Mouse (Mus musculus) kidney, postnatal 36 days (tissue): ENCODE measurements at regions not wholly inside any gene's neighbourhood (a gene's known extent, or its start where the extent isn't known, plus 50 kb on each side); places are given as distances from the start of the nearest gene placed in this dataset.

Experiments
- DNase-seq, 2 experiments: peaks; one replicate each; pipeline ENCODE4 v3.0.0; 2021 to 2022; ENCODE audit warnings: mixed read lengths in 2 of 2

GRCm38 (mm10) chr9:115484408-115484807 lies 174.2 kb upstream of the Stt3b start:
- DNase-seq, result no peak

DNA sequence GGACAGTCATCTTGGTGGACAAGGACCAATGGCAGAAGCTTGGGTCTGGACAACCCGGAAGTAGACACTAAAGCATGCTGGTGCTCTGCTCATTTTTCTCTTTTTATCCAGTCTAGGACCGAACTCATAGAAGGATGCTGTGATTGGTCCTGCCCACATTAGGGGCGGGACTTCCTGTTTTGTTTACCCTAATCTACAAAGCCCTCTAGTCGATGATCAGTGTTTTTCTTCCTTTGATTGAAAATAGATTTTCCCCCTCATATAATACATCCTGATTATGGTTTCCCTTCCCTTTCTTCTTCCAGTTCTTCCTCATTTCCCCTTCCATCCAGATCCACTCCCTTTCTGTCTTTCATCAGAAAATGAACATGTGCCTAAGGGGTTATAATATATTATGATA lies 175.0 kb upstream of the Stt3b start:
- DNase-seq, result no peak

DNA sequence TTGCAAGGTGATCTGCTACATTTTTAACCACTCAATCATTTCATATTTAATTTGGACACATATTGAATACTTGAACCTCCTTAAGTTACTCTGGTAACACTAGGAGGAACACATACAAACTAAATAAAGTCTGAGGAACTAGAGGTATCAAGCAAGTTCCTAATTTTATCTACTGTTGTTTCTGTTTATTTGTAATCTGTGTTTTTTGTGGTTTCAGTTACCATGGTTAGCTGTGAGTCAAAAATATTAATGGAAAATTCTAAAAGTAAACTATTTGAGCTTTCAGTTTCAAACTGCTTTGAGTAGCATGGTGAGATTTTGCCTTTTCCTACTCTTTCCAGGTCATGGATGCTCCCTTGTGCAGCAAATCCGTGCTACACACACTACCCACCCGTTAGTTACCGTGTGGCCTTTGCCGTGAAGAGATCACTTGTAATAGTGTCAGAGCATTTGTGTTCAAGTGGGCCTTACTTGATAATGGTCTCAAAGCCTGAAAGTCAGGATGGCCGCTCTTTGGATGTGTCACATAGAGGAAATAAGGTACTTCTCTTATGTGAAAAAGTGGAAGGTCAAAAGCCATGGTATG lies 177.0 kb upstream of the Stt3b start:
- DNase-seq, result no peak

GRCm38 (mm10) chr9:115488913-115489809 lies 178.9 kb upstream of the Stt3b start:
- DNase-seq, result no peak

DNA sequence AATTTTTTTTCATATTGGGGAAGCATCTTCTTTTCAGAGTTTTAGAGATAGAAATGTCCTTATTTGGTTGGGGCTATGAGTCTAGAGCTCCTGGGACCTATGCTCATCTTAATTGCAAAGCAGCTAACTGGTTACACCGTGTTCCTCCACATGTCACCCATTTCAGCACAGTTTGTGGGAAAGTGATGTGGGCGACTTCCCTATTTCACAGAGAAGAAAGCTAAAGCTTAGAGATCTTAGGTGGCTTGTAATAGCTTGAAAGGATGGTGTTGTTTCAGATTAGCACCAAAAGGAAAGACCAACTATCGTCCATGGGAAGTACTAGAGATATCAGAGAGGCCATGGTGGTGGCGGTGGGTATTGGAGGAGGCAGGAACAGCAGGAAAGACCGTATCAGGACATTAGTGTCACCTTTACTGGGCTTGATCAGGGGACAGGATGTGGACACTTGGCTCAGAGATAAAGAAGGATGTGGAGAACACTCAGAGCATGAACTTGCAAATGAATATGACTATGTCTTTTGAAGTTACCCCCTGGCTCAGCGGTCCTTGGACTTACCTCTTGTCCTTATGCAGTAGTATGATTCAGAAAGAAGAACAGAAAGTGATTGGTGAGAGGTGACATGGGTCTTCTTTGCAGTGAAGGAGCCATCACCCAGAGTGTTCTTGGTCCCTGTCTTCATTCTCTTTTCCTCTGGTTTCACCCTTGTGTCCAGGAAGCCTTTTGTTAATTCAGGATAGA lies 182.4 kb upstream of the Stt3b start:
- DNase-seq, result no peak

GRCm38 (mm10) chr9:115493765-115494164 lies 183.5 kb upstream of the Stt3b start:
- DNase-seq, result no peak

DNA sequence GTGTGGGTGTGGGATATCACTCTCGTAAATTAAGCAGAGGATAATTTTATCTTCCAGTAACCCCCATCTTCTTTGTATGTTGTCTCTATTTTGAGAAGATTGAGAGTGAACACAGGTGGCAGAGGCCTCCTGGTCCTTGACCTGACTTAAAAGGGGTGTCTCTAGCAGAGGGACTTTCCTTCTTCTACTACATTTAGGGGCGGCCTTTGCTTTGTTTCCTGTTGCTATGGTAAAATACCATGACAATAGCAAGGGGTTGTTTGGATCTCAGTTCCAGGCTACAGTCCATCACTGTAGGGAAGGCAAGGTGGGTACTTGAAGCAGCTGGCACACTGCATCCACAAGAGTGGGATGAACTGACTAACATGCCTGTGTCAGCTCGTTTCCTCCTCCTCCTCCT lies 189.3 kb upstream of the Stt3b start:
- DNase-seq, result no peak

DNA sequence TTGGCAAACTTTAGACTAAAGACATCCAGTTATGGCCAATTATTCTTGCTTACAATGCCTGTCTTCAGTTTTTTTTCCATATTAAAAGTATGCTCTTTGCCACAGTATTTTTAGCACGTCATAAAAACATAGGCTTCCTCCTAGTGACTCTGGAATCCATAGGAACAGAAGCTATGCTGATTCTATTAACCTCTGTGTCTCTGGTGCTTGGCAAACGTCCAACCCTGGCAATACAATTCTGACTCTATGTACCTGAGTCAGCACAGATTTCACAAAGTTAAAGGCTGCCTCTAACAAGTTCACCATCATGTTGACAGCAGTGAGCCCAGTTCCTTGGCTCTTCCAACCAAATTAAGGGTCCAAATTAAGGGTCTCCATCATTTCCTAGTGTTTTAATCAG lies 194.6 kb upstream of the Stt3b start:
- no peak for DNase-seq

DNA sequence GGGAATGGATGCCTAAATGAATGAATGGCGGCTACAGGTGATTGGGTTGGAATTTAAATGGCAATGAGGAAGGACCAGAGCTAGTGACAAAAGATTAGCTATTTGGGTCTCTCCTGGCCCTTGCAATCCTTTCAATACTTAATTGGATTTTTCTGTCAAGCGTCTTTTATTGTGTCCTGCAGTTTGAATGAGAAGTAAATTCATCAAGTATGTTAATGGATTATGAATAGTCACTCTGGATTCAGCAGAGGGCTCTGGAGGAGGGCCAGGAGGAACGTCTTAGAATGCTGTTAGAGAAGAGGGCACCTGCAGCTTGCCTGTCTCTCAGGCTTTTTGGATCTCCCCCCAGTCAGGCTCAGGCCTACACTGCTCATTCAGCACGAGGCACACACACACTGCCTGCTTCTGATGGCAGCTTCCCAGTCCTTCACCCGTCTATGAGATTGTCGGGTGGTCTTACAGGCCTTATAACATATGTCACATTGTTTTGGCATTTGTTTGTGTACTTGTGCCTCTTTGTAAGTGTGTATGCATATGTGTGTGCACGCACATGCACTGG lies 197.0 kb upstream of the Stt3b start:
- DNase-seq, result no peak

GRCm38 (mm10) chr9:115512835-115513629 lies 202.8 kb upstream of the Stt3b start:
- DNase-seq, result no peak

DNA sequence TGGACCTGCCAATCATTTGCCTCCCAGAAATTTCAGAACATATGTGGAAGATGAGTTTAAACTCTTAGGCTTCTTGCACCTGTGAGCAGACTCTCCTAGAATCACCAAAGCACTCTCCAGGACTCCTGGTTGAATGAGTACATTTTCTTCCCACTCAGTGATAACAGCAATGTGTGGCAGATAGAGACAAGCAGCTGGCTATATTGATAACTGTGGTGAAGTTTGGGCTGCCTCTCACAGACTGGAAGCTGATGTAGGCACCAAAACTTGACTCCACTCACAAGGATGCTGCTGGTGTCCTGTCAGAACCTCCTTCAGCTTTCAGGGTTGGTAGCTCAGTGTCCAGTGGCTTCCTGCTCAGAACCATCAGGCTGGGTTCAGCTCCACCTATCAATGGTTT lies 207.7 kb upstream of the Stt3b start:
- DNase-seq, result no peak

DNA sequence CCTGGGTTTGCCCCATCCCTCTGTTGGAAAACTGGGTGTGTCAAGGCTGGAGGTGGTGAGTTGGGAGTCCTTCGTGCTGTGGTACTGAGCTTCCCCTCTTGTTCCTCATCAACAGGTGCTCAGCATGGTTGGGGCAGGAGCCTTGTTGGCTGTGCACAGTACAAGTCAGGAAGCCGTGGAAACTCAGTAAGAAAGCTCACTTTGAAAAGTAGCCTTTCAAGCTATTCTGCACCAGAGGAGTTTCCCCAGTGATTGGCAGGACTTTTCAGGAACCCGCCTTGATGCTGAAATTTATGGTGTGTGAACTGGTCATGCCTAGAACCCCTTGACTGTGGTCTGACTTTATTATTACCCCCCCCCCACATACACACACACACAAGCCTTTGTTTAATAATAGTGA lies 213.9 kb upstream of the Stt3b start:
- DNase-seq, result no peak

- DNase-seq, result no peak
These were observed 214.4 kb upstream of the Stt3b start for GRCm38 (mm10) chr9:115524591-115524990.

DNA sequence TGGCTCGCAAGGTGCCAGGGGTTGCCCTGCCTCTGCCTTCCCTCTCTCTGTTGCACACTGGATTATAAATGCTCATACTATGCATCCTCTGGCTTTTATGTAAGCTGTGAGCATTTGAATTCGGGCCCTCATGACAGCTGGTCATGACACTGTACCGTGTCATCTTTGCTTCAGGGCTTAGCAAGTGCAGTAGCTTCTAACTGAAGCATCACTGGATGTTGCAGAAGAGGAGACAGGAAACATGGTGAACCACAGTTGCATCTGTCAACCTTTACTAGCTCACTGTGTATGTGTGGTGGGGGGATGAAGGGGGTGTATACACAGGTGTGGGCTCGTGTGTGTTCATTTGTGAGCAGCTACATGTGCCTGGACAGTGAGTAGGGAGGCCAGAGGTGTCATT lies 216.1 kb upstream of the Stt3b start:
- no peak for DNase-seq

- DNase-seq, result no peak
These were observed 216.8 kb upstream of the Stt3b start for GRCm38 (mm10) chr9:115526981-115527380.

- DNase-seq, result no peak
These were observed 224.0 kb upstream of the Stt3b start for GRCm38 (mm10) chr9:115534198-115534597.

GRCm38 (mm10) chr9:115543665-115544064 lies 233.4 kb upstream of the Stt3b start:
- peak; percentile 3 to 9 for DNase-seq

GRCm38 (mm10) chr9:115545178-115545577 lies 235.0 kb upstream of the Stt3b start:
- no peak for DNase-seq

GRCm38 (mm10) chr9:115545792-115546191 lies 235.6 kb upstream of the Stt3b start:
- no peak for DNase-seq

DNA sequence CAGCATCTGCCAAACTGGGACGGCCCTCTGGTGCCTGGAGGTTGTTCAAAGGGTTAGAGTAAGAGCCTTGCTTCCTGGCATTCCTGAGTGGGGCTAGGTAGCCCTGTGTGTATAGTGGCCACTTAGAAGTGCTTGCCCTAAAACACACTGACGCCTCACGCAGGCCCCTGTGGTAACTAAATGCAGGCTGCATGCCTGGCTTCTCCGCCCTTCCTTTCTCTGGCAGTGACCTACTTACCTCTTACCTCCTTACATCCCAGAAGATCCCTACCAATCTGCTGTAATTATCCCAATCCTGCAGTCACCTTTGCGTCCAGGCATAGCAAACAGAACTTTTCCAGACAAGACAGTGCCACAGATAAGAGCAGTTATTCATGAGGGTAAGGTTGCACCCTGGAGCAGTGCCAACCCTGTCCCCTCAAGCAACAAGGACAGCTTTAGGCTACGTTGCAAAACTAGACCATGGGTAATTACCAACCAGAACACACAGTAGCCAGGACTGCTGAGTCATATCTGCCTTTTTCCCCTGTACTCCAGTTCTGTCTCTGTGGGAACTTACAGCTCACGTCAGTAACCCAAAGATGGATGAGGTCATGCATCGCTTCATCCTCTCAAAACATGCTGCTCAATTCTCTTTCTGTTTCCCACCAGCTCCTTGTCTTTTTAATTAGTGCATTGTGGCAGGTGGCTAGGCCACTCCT lies 237.6 kb upstream of the Stt3b start:
- peak; percentile 12 to 13 for DNase-seq

GRCm38 (mm10) chr9:115548722-115549349 lies 238.6 kb upstream of the Stt3b start:
- DNase-seq, result peak; percentile 3 to 9
